Mouse (Mus musculus): ENCODE data around the gene Armh4.

Gene Armh4

GRCm38 (mm10) chr14:49733950-49734349 lies 49.2 kb downstream of the Armh4 start:
- DNase-seq (ENCODE audit: low spot score in 2 of 2) = no peak

DNA sequence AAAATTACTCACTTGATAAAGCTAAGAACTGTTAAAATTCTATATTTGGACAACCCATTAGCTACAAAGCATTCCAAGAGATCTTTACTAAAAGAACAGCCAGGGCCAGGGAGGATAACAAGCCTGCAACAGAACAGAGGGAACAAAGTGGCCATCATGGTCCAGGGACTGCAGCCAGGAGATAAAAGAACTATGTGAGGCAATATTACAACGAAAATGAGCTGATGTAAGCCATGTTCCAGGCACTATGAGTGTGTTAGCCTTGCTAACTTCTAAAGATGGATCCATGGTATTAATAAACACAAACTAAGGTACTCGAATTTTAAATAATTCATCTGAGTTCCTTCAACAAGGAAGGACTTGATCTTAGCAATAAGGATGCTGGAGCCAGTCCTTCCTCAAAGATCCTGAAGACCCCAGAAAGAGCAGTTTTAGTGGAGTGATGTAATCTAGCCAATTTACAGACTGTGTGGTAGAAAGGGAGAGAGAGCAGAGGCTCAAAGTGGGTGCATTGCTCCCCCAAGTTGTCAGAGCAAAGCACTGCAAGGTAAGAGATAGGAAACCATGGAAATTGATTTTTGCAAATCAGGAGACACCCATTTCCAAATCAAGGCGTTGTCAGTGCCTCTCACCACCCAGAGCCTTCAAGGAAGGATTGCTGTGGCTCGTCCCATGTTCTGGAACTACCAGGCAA lies 59.7 kb downstream of the Armh4 start:
- no peak for DNase-seq (ENCODE audit: low spot score in 2 of 2)

- no peak for DNase-seq (ENCODE audit: low spot score in 2 of 2)
Observed at GRCm38 (mm10) chr14:49722782-49723181, 60.4 kb downstream of the Armh4 start.

DNA sequence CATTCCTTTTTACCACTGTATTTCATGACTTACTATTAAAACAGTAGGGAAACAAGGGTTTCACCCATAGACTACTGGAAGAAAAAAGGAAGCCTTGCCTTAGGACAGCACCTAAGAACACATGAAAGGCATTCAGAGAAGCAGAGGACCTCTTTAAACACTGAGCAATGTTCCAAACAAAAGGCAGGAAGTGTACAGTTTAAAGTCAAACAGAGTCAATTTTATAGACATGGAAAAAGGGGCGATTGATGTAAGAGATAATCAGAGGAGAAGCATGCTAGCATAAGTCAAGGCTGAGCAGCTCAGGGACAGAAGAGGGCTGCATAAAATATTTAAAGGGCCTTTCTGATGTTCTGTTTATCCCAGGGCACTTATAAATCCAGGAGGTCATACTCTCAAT lies 61.9 kb downstream of the Armh4 start:
- no peak for DNase-seq (ENCODE audit: low spot score in 2 of 2)

DNA sequence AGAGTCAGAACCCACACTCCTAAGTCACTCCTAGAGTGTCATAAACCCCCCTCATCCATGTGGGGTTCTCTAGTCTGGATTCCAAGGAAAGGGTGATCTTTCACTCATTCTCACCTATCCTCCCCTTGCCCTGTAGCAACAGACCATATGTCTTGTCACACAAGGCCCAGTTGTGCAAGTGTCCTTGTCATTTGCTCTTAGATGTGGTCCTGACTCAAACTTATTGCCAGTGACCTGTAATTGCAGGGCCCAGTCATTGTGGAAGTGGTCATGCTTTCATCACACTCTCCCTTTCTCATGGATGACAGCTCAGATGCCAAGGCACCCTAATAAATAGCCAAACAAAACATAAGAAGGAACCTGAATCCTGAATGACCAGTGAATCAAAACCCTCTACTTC lies 63.5 kb downstream of the Armh4 start:
- DNase-seq (ENCODE audit: low spot score in 2 of 2) = no peak

- no peak for DNase-seq (ENCODE audit: low spot score in 2 of 2)
Observed at GRCm38 (mm10) chr14:49711016-49711415, 72.2 kb downstream of the Armh4 start.

- DNase-seq (ENCODE audit: low spot score in 2 of 2) = no peak
Observed at GRCm38 (mm10) chr14:49703432-49704200, 79.6 kb downstream of the Armh4 start.

DNA sequence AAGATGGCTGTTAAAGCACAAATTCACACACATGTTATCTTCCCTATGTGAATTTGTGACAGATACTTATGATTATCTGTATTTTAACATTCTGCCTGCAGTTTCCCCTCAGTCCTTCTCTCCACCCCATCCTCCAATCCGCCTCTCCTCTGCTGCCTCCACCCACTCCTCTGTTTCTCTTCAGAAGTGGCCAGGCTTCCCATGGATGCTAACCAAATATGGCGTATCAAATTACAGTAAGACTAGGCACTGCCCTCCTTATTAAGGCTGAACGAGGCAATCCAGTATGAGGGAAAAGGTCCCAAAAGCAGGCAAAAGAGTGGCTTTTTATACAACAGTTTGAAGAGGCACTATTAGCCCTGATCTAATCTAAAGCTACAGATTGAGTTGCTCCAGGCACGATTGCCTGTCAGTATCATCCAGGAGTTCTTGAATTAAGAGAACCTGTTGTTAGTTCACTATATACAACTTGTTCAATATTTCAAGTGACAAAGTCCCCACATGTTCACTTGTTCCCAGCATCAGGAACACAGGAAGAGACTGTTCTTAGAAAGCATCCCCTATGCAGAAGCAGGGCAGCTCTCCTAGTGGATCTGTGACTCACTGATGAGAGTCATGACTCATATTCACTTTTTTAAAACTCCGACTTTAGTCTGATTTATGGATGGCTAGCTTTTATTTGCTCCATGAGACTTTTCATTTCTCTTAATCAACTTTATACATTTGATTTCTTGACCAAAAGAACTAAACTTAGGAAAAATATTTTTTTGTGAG lies 103.5 kb downstream of the Armh4 start:
- DNase-seq (ENCODE audit: low spot score in 2 of 2) = no peak

DNA sequence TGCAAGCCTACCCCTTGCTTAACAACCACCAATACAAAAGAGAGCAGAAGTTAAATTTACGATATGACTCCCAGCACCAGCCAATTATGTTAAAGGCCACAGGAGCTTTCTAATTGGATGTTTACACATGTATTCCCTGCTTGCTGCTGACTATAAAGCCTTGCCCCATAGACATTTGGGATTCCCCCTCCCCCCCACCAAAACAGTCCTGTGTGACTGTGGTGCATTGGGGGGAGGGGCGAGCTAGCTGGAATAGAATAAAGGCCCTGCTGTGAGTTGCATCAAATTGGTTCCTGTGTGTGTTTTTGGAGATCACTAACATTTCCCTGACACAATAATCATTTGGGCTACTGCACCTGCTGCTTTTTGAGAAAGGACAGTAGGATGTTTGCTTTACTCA lies 106.6 kb downstream of the Armh4 start:
- no peak for DNase-seq (ENCODE audit: low spot score in 2 of 2)

DNA sequence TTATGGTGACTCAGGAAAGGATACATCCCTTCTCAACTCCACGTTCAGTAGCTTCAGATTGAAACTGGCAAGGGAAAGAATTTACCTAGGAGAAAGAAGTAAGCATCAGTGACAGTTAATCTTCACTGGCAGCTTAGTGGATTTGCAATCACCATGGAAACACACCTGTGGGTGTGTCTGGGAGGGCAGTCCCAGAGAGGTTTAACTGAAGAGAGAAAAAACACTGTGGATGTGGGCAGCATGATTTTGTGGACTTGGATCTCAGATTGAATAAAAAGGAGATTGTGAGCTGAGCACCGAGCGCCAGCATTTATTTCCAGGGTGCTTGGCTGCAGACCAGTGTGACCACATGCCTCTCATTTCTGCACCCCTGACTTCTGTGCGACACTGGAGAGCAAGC lies 122.7 kb downstream of the Armh4 start:
- DNase-seq (ENCODE audit: low spot score in 2 of 2) = no peak

DNA sequence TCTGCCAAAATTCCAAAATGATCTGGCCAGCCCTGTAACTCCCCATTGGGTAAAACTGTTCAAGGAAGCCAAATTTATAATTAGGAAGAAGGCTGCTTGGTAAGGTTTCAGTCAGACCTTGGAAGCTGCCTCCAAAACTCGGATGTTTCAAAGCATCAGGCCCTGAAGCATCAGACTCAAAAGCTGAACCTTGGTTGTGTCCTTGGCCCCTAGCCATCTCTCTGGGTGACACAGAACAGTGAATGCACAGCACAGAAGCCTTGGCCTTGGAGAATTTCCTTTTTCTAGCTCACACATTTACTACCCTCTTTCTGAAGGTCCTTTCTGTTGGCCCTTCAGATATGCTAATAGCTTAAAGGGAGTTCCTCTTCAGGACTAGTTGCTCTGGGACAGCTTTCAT lies 134.0 kb downstream of the Armh4 start:
- no peak for DNase-seq (ENCODE audit: low spot score in 2 of 2)

GRCm38 (mm10) chr14:49637422-49637821 lies 145.8 kb downstream of the Armh4 start:
- DNase-seq (ENCODE audit: low spot score in 2 of 2) = no peak

GRCm38 (mm10) chr14:49626055-49626454 lies 157.1 kb downstream of the Armh4 start:
- no peak for DNase-seq (ENCODE audit: low spot score in 2 of 2)

Measured in spleen, postnatal 14 days (tissue).